ENCODE assay signal across 17 mouse cellular contexts in genomic region chr1:54850077-54850476, GRCm38 (mm10).
DNase-seq lines count a peak whose midpoint lies in the region; ATAC-seq and TF ChIP-seq lines count a peak whose summit lies in the region.
"Had no signal": no experiment of that assay in that cellular context is flagged by ENCODE, and none has a peak within 500 bp of the region (broad histone marks: within the 10 kb centered on the region; RNA-seq: fewer than 3 reads in every experiment).

No protein-coding gene starts in this region.

- ATAC-seq in hindbrain, embryonic 12.5 days (ENCODE audit: low FRiP score) = no peak
- ATAC-seq in midbrain, postnatal 0 days (ENCODE audit: low FRiP score) = no peak; the same call in 1 of the 2 replicates
- ATAC-seq: forebrain, embryonic 15.5 days had no signal

- no peak overlapping the region for H3K9ac ChIP-seq in hindbrain, embryonic 12.5 days
- no peak overlapping the region for H3K9ac ChIP-seq in midbrain, postnatal 0 days (replicated peaks; ENCODE audit: low read length, poor library complexity, severe bottlenecking)
- H3K9ac ChIP-seq: forebrain, embryonic 15.5 days; liver, embryonic 14.5 days had no signal

- no peaks in the 10 kb centered on the region for H3K27me3 ChIP-seq in hindbrain, embryonic 10.5 days (ENCODE audit: insufficient read depth, poor library complexity, severe bottlenecking)
- H3K27me3 ChIP-seq in hindbrain, embryonic 12.5 days = no peaks in the 10 kb centered on the region
- no peaks in the 10 kb centered on the region for H3K27me3 ChIP-seq in midbrain, embryonic 10.5 days (ENCODE audit: low read depth, poor library complexity, severe bottlenecking)
- H3K27me3 ChIP-seq in midbrain, postnatal 0 days (ENCODE audit: insufficient read depth, low read length) = no peaks in the 10 kb centered on the region
- H3K27me3 ChIP-seq: forebrain, embryonic 15.5 days had no signal

- no peak for TF ChIP-seq CTCF in midbrain, postnatal 0 days (IDR thresholded peaks at IDR 0.05)

- no peaks in the 10 kb centered on the region for H3K36me3 ChIP-seq in hindbrain, embryonic 10.5 days
- H3K36me3 ChIP-seq in hindbrain, embryonic 12.5 days = no peaks in the 10 kb centered on the region
- no peaks in the 10 kb centered on the region for H3K36me3 ChIP-seq in midbrain, embryonic 10.5 days
- H3K36me3 ChIP-seq in midbrain, postnatal 0 days (ENCODE audit: insufficient read depth, low read length) = no peaks in the 10 kb centered on the region
- H3K36me3 ChIP-seq: forebrain, embryonic 15.5 days had no signal

- H3K4me2 ChIP-seq in hindbrain, embryonic 12.5 days (replicated peaks) = no peak overlapping the region
- no peak overlapping the region for H3K4me2 ChIP-seq in midbrain, postnatal 0 days (ENCODE audit: low read depth, low read length, poor library complexity, severe bottlenecking)
- H3K4me2 ChIP-seq: forebrain, embryonic 15.5 days; heart, embryonic 11.5 days had no signal

- H3K4me3 ChIP-seq in hindbrain, embryonic 10.5 days = no peak overlapping the region
- no peak overlapping the region for H3K4me3 ChIP-seq in hindbrain, embryonic 12.5 days
- no peak overlapping the region for H3K4me3 ChIP-seq in midbrain, embryonic 10.5 days
- no peak overlapping the region for H3K4me3 ChIP-seq in midbrain, postnatal 0 days (ENCODE audit: low read depth, low read length)
- H3K4me3 ChIP-seq: forebrain, embryonic 15.5 days had no signal

- H3K4me1 ChIP-seq in hindbrain, embryonic 10.5 days (replicated peaks) = peaks cover 27% of the 10 kb centered on the region
- peaks cover 9% of the 10 kb centered on the region; the same call in 1 of the 2 replicates for H3K4me1 ChIP-seq in hindbrain, embryonic 12.5 days
- H3K4me1 ChIP-seq in midbrain, embryonic 10.5 days = peaks cover 19% of the 10 kb centered on the region
- no peaks in the 10 kb centered on the region for H3K4me1 ChIP-seq in midbrain, postnatal 0 days (ENCODE audit: insufficient read depth, low read length)

- 48% methylated on average over 8 of the region's 8 CpGs for WGBS in hindbrain, embryonic 10.5 days
- 51% methylated on average over 8 of the region's 8 CpGs for WGBS in hindbrain, embryonic 12.5 days
- WGBS in midbrain, embryonic 10.5 days = 44% methylated on average over 8 of the region's 8 CpGs
- 60% methylated on average over 8 of the region's 8 CpGs for WGBS in midbrain, postnatal 0 days

- DNase-seq in hindbrain, embryonic 10.5 days (ENCODE audit: low spot score) = no peak
- DNase-seq in midbrain, embryonic 10.5 days (ENCODE audit: low spot score) = no peak
- no peak for DNase-seq in midbrain, postnatal 0 days (ENCODE audit: low spot score)
- DNase-seq in kidney, adult 8-10 months = peak; percentile 43 to 55
- DNase-seq in kidney, postnatal 25 days = peak; percentile 43 to 77
- DNase-seq in cerebellum, adult 9-11 months = no peak
- no peak for DNase-seq in cerebellum, adult 18-20 months
- DNase-seq: adrenal gland, postnatal 10 days; B cell, adult 2 months; cerebellum, adult 11-12 months; layer of hippocampus, postnatal 36 days; lung, postnatal 36 days; thymus, adult 18-20 months had no signal

- H3K9me3 ChIP-seq in hindbrain, embryonic 10.5 days = no peaks in the 10 kb centered on the region
- H3K9me3 ChIP-seq in hindbrain, embryonic 12.5 days (replicated peaks) = no peaks in the 10 kb centered on the region
- H3K9me3 ChIP-seq in midbrain, embryonic 10.5 days (replicated peaks) = no peaks in the 10 kb centered on the region
- no peaks in the 10 kb centered on the region for H3K9me3 ChIP-seq in midbrain, postnatal 0 days (ENCODE audit: low read length)
- H3K9me3 ChIP-seq: forebrain, embryonic 15.5 days had no signal

- 0 out of 2 replicates have a peak overlapping the region, but pooled peaks have one; percentile 16 for H3K27ac ChIP-seq in hindbrain, embryonic 10.5 days
- H3K27ac ChIP-seq in hindbrain, embryonic 12.5 days = no peak overlapping the region
- 0 out of 2 replicates have a peak overlapping the region, but pooled peaks have one; percentile 25 for H3K27ac ChIP-seq in midbrain, embryonic 10.5 days (replicated peaks)
- no peak overlapping the region for H3K27ac ChIP-seq in midbrain, postnatal 0 days (ENCODE audit: low read depth, low read length)
- H3K27ac ChIP-seq: forebrain, embryonic 15.5 days; liver, embryonic 14.5 days had no signal

Comparison
In these comparisons a context has a peak if more than half of its experiments do, and no peak if none do; other contexts are left out.
1. H3K27ac ChIP-seq: peak in hindbrain, embryonic 10.5 days (single experiment) and midbrain, embryonic 10.5 days (single experiment); none in hindbrain, embryonic 12.5 days (single experiment) and midbrain, postnatal 0 days (single experiment).
2. DNase-seq: peak in kidney, adult 8-10 months (2 of 2) and kidney, postnatal 25 days (2 of 2); none in hindbrain, embryonic 10.5 days (single experiment), midbrain, embryonic 10.5 days (single experiment), midbrain, postnatal 0 days (single experiment), cerebellum, adult 9-11 months (single experiment) and cerebellum, adult 18-20 months (0 of 2).